Mouse (Mus musculus) c-Kit-positive CD71-positive TER-119-negative erythroid progenitor cells, embryonic 14.5 days (primary cell): ENCODE measurements around the gene Ankrd28.

Experiments
- DNase-seq: peaks from one replicate; pipeline ENCODE4 v3.0.0-alpha.2; 2013; ENCODE audit warnings: low read depth

Gene Ankrd28

GRCm38 (mm10) chr14:31665566-31665940 is 164.9 kb downstream of the Ankrd28 start:
- DNase-seq, result no peak

- no peak for DNase-seq
These were observed 165.4 kb downstream of the Ankrd28 start for GRCm38 (mm10) chr14:31664903-31665565.

GRCm38 (mm10) chr14:31664100-31664902 is 166.2 kb downstream of the Ankrd28 start:
- no peak for DNase-seq

- no peak for DNase-seq
These were observed 166.9 kb downstream of the Ankrd28 start for GRCm38 (mm10) chr14:31663376-31664099.

GRCm38 (mm10) chr14:31662555-31663211 is 167.8 kb downstream of the Ankrd28 start:
- no peak for DNase-seq

- no peak for DNase-seq
These were observed 168.5 kb downstream of the Ankrd28 start for GRCm38 (mm10) chr14:31661671-31662554.

GRCm38 (mm10) chr14:31660312-31661093 is 169.9 kb downstream of the Ankrd28 start:
- DNase-seq, result no peak

- no peak for DNase-seq
These were observed 170.8 kb downstream of the Ankrd28 start for GRCm38 (mm10) chr14:31659501-31660181.

- DNase-seq, result no peak
These were observed 172.2 kb downstream of the Ankrd28 start for GRCm38 (mm10) chr14:31658126-31658680.

GRCm38 (mm10) chr14:31656857-31657645 is 173.4 kb downstream of the Ankrd28 start:
- DNase-seq, result no peak

GRCm38 (mm10) chr14:31656386-31656785 is 174.1 kb downstream of the Ankrd28 start:
- DNase-seq, result no peak

GRCm38 (mm10) chr14:31655406-31655805 is 175.0 kb downstream of the Ankrd28 start:
- no peak for DNase-seq

- DNase-seq, result no peak
These were observed 175.6 kb downstream of the Ankrd28 start for GRCm38 (mm10) chr14:31654816-31655215.

- no peak for DNase-seq
These were observed 177.2 kb downstream of the Ankrd28 start for GRCm38 (mm10) chr14:31653101-31653875.

- no peak for DNase-seq
These were observed 177.8 kb downstream of the Ankrd28 start for GRCm38 (mm10) chr14:31652624-31653023.

GRCm38 (mm10) chr14:31652106-31652505 is 178.3 kb downstream of the Ankrd28 start:
- no peak for DNase-seq

- DNase-seq, result no peak
These were observed 179.2 kb downstream of the Ankrd28 start for GRCm38 (mm10) chr14:31651206-31651605.

- DNase-seq, result no peak
These were observed 180.1 kb downstream of the Ankrd28 start for GRCm38 (mm10) chr14:31650347-31650746.
